Mouse (Mus musculus): Measurements from ENCODE around the gene Axin2. TPM values are rescaled to one million over a fixed set of nuclear protein-coding genes. Genes with fewer than 3 reads are reported as not detected.

Gene Axin2
- polyA plus RNA-seq, 1 experiment from 2014 or later, result 7.2 TPM

DNA sequence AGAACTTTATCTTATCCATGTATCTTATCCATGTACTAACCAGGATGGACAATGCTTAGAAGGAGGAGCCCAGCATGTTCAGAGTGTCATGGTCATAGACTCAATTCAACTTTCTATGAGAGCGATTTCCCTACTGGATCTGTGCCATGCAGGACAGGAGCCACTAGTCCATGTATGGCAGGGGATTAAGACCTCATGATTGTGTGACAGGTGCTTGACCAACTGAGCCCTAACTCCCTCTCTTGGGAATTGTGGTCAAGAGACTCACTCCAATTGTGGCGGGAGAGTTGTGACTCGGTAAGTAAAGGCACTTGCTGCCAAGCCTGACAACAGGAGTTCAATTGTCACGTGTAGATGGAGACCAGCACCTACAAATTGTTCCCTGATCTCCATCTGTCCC is 67.6 kb downstream of the Axin2 start:
- Histone ChIP-seq H3K9me3 (ENCODE audit: control insufficient read depth, low read length) (no peaks in the 10 kb centered on the region), H3K4me2 (ENCODE audit: low read length) (no peak overlapping the region), H3K36me3 (ENCODE audit: control insufficient read depth, insufficient read depth, low read length) (no peaks in the 10 kb centered on the region), H3K4me3 (ENCODE audit: low read length) (no peak overlapping the region), H3K27me3 (replicated peaks; ENCODE audit: control insufficient read depth, insufficient read depth, low read length) (no peaks in the 10 kb centered on the region; the same call in 1 of the 2 replicates), H3K4me1 (ENCODE audit: control insufficient read depth, insufficient read depth, low read depth, low read length) (peaks cover 4% of the 10 kb centered on the region; the same call in 1 of the 2 replicates), H3K27ac (ENCODE audit: low read depth, low read length) (no peak overlapping the region), H3K9ac (ENCODE audit: low read depth, low read length) (no peak overlapping the region)
- WGBS, result 74% methylated on average over 4 of the region's 4 CpGs
- ATAC-seq, result no peak

DNA sequence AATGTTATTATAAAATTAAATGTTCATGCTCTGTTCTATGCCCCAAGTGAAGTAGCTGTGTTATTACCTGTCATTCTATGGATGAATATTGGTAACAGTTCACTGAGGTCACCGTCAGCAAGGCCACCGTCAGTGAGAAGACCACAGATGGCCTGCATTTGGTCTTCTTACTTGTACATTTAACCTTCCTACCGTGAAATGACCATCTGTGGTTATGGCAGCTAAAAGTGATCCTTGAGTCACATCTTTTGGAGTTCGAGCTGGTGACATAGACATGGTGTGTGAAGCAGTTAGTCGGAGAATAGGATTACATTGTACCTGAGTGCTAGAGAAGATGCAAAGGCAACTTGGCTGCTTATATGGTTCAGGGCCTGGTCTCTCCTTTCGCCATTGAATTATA is 68.1 kb downstream of the Axin2 start:
- Histone ChIP-seq H3K27ac (ENCODE audit: low read depth, low read length) (no peak overlapping the region), H3K9ac (ENCODE audit: low read depth, low read length) (no peak overlapping the region), H3K27me3 (replicated peaks; ENCODE audit: control insufficient read depth, insufficient read depth, low read length) (no peaks in the 10 kb centered on the region; the same call in 1 of the 2 replicates), H3K4me3 (ENCODE audit: low read length) (no peak overlapping the region), H3K9me3 (ENCODE audit: control insufficient read depth, low read length) (no peaks in the 10 kb centered on the region), H3K4me2 (ENCODE audit: low read length) (no peak overlapping the region), H3K36me3 (ENCODE audit: control insufficient read depth, insufficient read depth, low read length) (no peaks in the 10 kb centered on the region), H3K4me1 (ENCODE audit: control insufficient read depth, insufficient read depth, low read depth, low read length) (peaks cover 4% of the 10 kb centered on the region; the same call in 1 of the 2 replicates)
- no peak for ATAC-seq
- 88% methylated on average over 6 of the region's 6 CpGs for WGBS

DNA sequence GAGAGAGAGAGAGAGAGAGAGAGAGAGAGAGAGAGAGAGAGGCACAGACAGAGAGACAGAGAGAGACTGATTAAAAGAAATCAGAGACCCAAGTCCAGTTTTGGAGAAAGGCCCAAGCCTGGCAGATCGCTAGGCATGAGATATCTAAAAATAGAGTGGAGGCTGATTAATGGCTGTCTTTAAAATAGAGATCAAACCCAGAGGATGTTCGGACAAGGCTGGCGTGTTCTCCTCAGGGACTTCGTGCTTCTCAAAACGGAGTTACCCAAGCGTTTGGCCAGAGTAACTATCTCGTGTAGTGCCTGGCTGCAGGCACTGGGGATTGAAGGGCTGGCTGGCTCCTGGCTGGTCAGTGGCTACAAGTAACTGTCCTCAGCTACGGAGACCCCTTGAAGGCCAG is 69.8 kb downstream of the Axin2 start:
- Histone ChIP-seq H3K4me3 (ENCODE audit: low read length) (no peak overlapping the region), H3K4me1 (ENCODE audit: control insufficient read depth, insufficient read depth, low read depth, low read length) (no peaks in the 10 kb centered on the region), H3K4me2 (ENCODE audit: low read length) (no peak overlapping the region), H3K36me3 (ENCODE audit: control insufficient read depth, insufficient read depth, low read length) (no peaks in the 10 kb centered on the region), H3K27ac (ENCODE audit: low read depth, low read length) (no peak overlapping the region), H3K27me3 (replicated peaks; ENCODE audit: control insufficient read depth, insufficient read depth, low read length) (no peaks in the 10 kb centered on the region; the same call in 1 of the 2 replicates), H3K9ac (ENCODE audit: low read depth, low read length) (no peak overlapping the region), H3K9me3 (ENCODE audit: control insufficient read depth, low read length) (no peaks in the 10 kb centered on the region)
- ATAC-seq, result no peak
- WGBS, result 65% methylated on average over 8 of the region's 8 CpGs

GRCm38 (mm10) chr11:108993414-108993813 is 73.3 kb downstream of the Axin2 start:
- no peak for ATAC-seq
- H3K9ac ChIP-seq (ENCODE audit: low read depth, low read length), result no peak overlapping the region
- H3K4me1 ChIP-seq (ENCODE audit: control insufficient read depth, insufficient read depth, low read depth, low read length), result no peaks in the 10 kb centered on the region
- H3K9me3 ChIP-seq (ENCODE audit: control insufficient read depth, low read length), result no peaks in the 10 kb centered on the region
- no peak overlapping the region for H3K27ac ChIP-seq (ENCODE audit: low read depth, low read length)
- no peaks in the 10 kb centered on the region; the same call in 1 of the 2 replicates for H3K27me3 ChIP-seq (replicated peaks; ENCODE audit: control insufficient read depth, insufficient read depth, low read length)
- H3K4me3 ChIP-seq (ENCODE audit: low read length), result no peak overlapping the region
- H3K36me3 ChIP-seq (ENCODE audit: control insufficient read depth, insufficient read depth, low read length), result no peaks in the 10 kb centered on the region
- WGBS, result 96% methylated on average over 6 of the region's 6 CpGs
- no peak overlapping the region for H3K4me2 ChIP-seq (ENCODE audit: low read length)

- 28% methylated on average over 10 of the region's 10 CpGs for WGBS
- ATAC-seq, result no peak
Measured at GRCm38 (mm10) chr11:108995196-108995989, 75.2 kb downstream of the Axin2 start.

DNA sequence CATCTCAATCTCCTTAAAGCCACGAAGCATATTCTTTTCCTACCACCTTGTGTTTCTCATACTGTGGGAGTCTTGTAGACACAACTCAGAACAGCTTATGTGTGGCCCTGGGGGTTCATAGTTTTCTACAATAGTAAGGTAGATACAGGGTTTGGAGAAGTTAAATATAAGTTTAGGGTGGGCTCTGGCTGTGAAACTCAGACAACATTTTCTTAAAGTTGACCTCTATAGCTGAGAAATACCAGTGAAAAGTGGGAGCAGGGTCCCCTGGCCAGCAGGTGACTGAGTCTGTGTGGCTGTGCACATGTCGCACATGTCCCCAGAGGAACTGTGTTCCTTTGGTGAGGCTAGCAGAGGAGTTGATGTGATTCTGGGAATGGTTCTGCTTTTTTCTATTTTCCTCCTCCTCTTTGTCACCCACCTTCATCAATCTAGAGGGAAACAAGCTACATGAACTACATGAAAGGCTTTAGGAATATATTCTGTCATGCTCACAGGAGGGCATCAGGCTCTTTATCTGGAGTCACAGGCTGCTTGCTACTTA is 75.9 kb downstream of the Axin2 start:
- Histone ChIP-seq H3K36me3 (ENCODE audit: control insufficient read depth, insufficient read depth, low read length) (no peaks in the 10 kb centered on the region), H3K4me1 (ENCODE audit: control insufficient read depth, insufficient read depth, low read depth, low read length) (no peaks in the 10 kb centered on the region), H3K27ac (ENCODE audit: low read depth, low read length) (no peak overlapping the region), H3K4me2 (ENCODE audit: low read length) (no peak overlapping the region), H3K27me3 (replicated peaks; ENCODE audit: control insufficient read depth, insufficient read depth, low read length) (no peaks in the 10 kb centered on the region; the same call in 1 of the 2 replicates), H3K4me3 (ENCODE audit: low read length) (no peak overlapping the region), H3K9ac (ENCODE audit: low read depth, low read length) (no peak overlapping the region), H3K9me3 (ENCODE audit: control insufficient read depth, low read length) (peaks cover 6% of the 10 kb centered on the region)
- 67% methylated on average over 2 of the region's 2 CpGs for WGBS
- ATAC-seq, result no peak

More at GRCm38 (mm10) chr11:108995196-108995989, 75.2 kb downstream of the Axin2 start:
- H3K4me1 ChIP-seq (ENCODE audit: control insufficient read depth, insufficient read depth, low read depth, low read length), result no peaks in the 10 kb centered on the region
- H3K9ac ChIP-seq (ENCODE audit: low read depth, low read length), result no peak overlapping the region
- no peak overlapping the region for H3K4me3 ChIP-seq (ENCODE audit: low read length)
- H3K36me3 ChIP-seq (ENCODE audit: control insufficient read depth, insufficient read depth, low read length), result no peaks in the 10 kb centered on the region
- no peaks in the 10 kb centered on the region; the same call in 1 of the 2 replicates for H3K27me3 ChIP-seq (replicated peaks; ENCODE audit: control insufficient read depth, insufficient read depth, low read length)
- H3K27ac ChIP-seq (ENCODE audit: low read depth, low read length), result no peak overlapping the region
- H3K9me3 ChIP-seq (ENCODE audit: control insufficient read depth, low read length), result peaks cover 4% of the 10 kb centered on the region
- H3K4me2 ChIP-seq (ENCODE audit: low read length), result no peak overlapping the region

GRCm38 (mm10) chr11:108997816-108998215 is 77.7 kb downstream of the Axin2 start:
- WGBS, result 92% methylated on average over 3 of the region's 3 CpGs
- H3K27ac ChIP-seq (ENCODE audit: low read depth, low read length), result no peak overlapping the region
- no peaks in the 10 kb centered on the region for H3K4me1 ChIP-seq (ENCODE audit: control insufficient read depth, insufficient read depth, low read depth, low read length)
- no peak overlapping the region for H3K9ac ChIP-seq (ENCODE audit: low read depth, low read length)
- no peak overlapping the region for H3K4me3 ChIP-seq (ENCODE audit: low read length)
- no peaks in the 10 kb centered on the region for H3K27me3 ChIP-seq (replicated peaks; ENCODE audit: control insufficient read depth, insufficient read depth, low read length)
- no peak for ATAC-seq
- H3K9me3 ChIP-seq (ENCODE audit: control insufficient read depth, low read length), result peaks cover 11% of the 10 kb centered on the region
- no peaks in the 10 kb centered on the region for H3K36me3 ChIP-seq (ENCODE audit: control insufficient read depth, insufficient read depth, low read length)
- H3K4me2 ChIP-seq (ENCODE audit: low read length), result no peak overlapping the region

Other genes with a start within 250 kb of the Axin2 start
- gene E030025P04Rik, start 224.0 kb downstream of the Axin2 start, polyA plus RNA-seq (2015; fragmentation: Nextera tagmentation; extraction: Ambion mirVana), result not detected in 2 replicates